Mouse (Mus musculus) erythroblast, embryonic 14.5 days (primary cell): Measurements from ENCODE around the gene Rps3. TPM values are rescaled to one million over a fixed set of nuclear protein-coding genes. Genes with fewer than 3 reads are reported as not detected.

Source experiments
- H3K27me3 ChIP-seq: 2 replicates; pipeline ENCODE4 v1.6.1; 2012; ENCODE audit warnings: inconsistent platforms; ENCODE audit not compliant: control insufficient read depth
- H3K36me3 ChIP-seq: 2 replicates; pipeline ENCODE4 v1.6.1; 2012; ENCODE audit warnings: mild to moderate bottlenecking, inconsistent platforms; ENCODE audit not compliant: control insufficient read depth
- H3K4me1 ChIP-seq: 2 replicates; pipeline ENCODE4 v1.6.1; 2012; ENCODE audit warnings: inconsistent platforms; ENCODE audit not compliant: control insufficient read depth
- H3K4me3 ChIP-seq: replicated peaks from 2 replicates; pipeline ENCODE3; 2012; ENCODE audit warnings: moderate library complexity, mild to moderate bottlenecking, inconsistent platforms
- H3K9me3 ChIP-seq: 2 replicates; pipeline ENCODE4 v1.6.1; 2012; ENCODE audit warnings: low read length, inconsistent platforms, mixed read lengths; ENCODE audit not compliant: control insufficient read depth
- GATA1 ChIP-seq: IDR thresholded peaks from 2 replicates; pipeline ENCODE4 v1.6.1; 2012; ENCODE audit warnings: low read length, inconsistent platforms, mixed read lengths
- TAL1 ChIP-seq: IDR thresholded peaks from 3 replicates; pipeline ENCODE4 v1.6.1; 2012; ENCODE audit warnings: low read length, inconsistent platforms, mixed read lengths
- polyA plus RNA-seq: library from polyadenylated mRNA; stranded (reverse); fragments of >175 nt; gene quantifications from 2 replicates; pipeline ENCODE4 v1.2.3, GENCODE M21; 2012

The Rps3 gene
- polyA plus RNA-seq, 1 experiment, result 40.9 TPM

GRCm38 (mm10) chr7:99452859-99453258, 30.7 kb downstream of the Rps3 start:
- no peaks in the 10 kb centered on the region for H3K9me3 ChIP-seq
- peaks cover 4% of the 10 kb centered on the region for H3K4me1 ChIP-seq
- H3K36me3 ChIP-seq, result no peaks in the 10 kb centered on the region
- TF ChIP-seq GATA1, result no peak
- TF ChIP-seq TAL1, result no peak
- no peaks in the 10 kb centered on the region for H3K27me3 ChIP-seq
- no peak overlapping the region for H3K4me3 ChIP-seq

- no peaks in the 10 kb centered on the region for H3K9me3 ChIP-seq
- H3K27me3 ChIP-seq, result no peaks in the 10 kb centered on the region
- no peak overlapping the region for H3K4me3 ChIP-seq
- no peaks in the 10 kb centered on the region for H3K36me3 ChIP-seq
- TF ChIP-seq TAL1 (no peak), GATA1 (no peak)
- H3K4me1 ChIP-seq, result peaks cover 4% of the 10 kb centered on the region
These were observed 32.8 kb downstream of the Rps3 start for GRCm38 (mm10) chr7:99450703-99451102.

GRCm38 (mm10) chr7:99449751-99450150, 33.8 kb downstream of the Rps3 start:
- Histone ChIP-seq H3K4me1 (peaks cover 4% of the 10 kb centered on the region), H3K27me3 (no peaks in the 10 kb centered on the region), H3K4me3 (no peak overlapping the region), H3K36me3 (no peaks in the 10 kb centered on the region), H3K9me3 (no peaks in the 10 kb centered on the region)
- TF ChIP-seq GATA1 (no peak), TAL1 (no peak)

GRCm38 (mm10) chr7:99449063-99449462, 34.5 kb downstream of the Rps3 start:
- TF ChIP-seq TAL1 (no peak), GATA1 (no peak)
- Histone ChIP-seq H3K27me3 (no peaks in the 10 kb centered on the region), H3K9me3 (no peaks in the 10 kb centered on the region), H3K4me3 (no peak overlapping the region), H3K36me3 (no peaks in the 10 kb centered on the region), H3K4me1 (peaks cover 4% of the 10 kb centered on the region)

- Histone ChIP-seq H3K27me3 (no peaks in the 10 kb centered on the region), H3K4me3 (no peak overlapping the region), H3K9me3 (no peaks in the 10 kb centered on the region), H3K4me1 (peaks cover 4% of the 10 kb centered on the region), H3K36me3 (no peaks in the 10 kb centered on the region)
- no peak for TF ChIP-seq GATA1
- TF ChIP-seq TAL1, result no peak
These were observed 34.9 kb downstream of the Rps3 start for GRCm38 (mm10) chr7:99448619-99449018.

- Histone ChIP-seq H3K4me1 (no peaks in the 10 kb centered on the region), H3K36me3 (no peaks in the 10 kb centered on the region), H3K27me3 (no peaks in the 10 kb centered on the region), H3K9me3 (no peaks in the 10 kb centered on the region), H3K4me3 (no peak overlapping the region)
- TF ChIP-seq TAL1 (no peak), GATA1 (no peak)
These were observed 36.2 kb downstream of the Rps3 start for GRCm38 (mm10) chr7:99447323-99447722.

- no peaks in the 10 kb centered on the region for H3K27me3 ChIP-seq
- H3K4me1 ChIP-seq, result no peaks in the 10 kb centered on the region
- no peak overlapping the region for H3K4me3 ChIP-seq
- TF ChIP-seq TAL1, result no peak
- no peak for TF ChIP-seq GATA1
- no peaks in the 10 kb centered on the region for H3K9me3 ChIP-seq
- H3K36me3 ChIP-seq, result no peaks in the 10 kb centered on the region
These were observed 37.7 kb downstream of the Rps3 start for GRCm38 (mm10) chr7:99445833-99446232.

GRCm38 (mm10) chr7:99444012-99444411, 39.5 kb downstream of the Rps3 start:
- H3K36me3 ChIP-seq, result no peaks in the 10 kb centered on the region
- H3K27me3 ChIP-seq, result no peaks in the 10 kb centered on the region

GRCm38 (mm10) chr7:99443164-99443563, 40.4 kb downstream of the Rps3 start:
- Histone ChIP-seq H3K27me3 (no peaks in the 10 kb centered on the region), H3K4me1 (no peaks in the 10 kb centered on the region), H3K36me3 (no peaks in the 10 kb centered on the region), H3K4me3 (no peak overlapping the region), H3K9me3 (no peaks in the 10 kb centered on the region)
- TF ChIP-seq GATA1, result no peak
- TF ChIP-seq TAL1, result no peak

More at GRCm38 (mm10) chr7:99444012-99444411, 39.5 kb downstream of the Rps3 start:
- TF ChIP-seq GATA1 (no peak), TAL1 (no peak)
- Histone ChIP-seq H3K9me3 (no peaks in the 10 kb centered on the region), H3K4me3 (no peak overlapping the region), H3K4me1 (no peaks in the 10 kb centered on the region)

- Histone ChIP-seq H3K9me3 (no peaks in the 10 kb centered on the region), H3K27me3 (no peaks in the 10 kb centered on the region), H3K36me3 (no peaks in the 10 kb centered on the region), H3K4me3 (no peak overlapping the region), H3K4me1 (no peaks in the 10 kb centered on the region)
- TF ChIP-seq GATA1 (no peak), TAL1 (no peak)
These were observed 41.9 kb downstream of the Rps3 start for GRCm38 (mm10) chr7:99441534-99442072.
